Mouse (Mus musculus) common myeloid progenitor, adult 5-6 weeks (primary cell): ENCODE data around the gene Cd33. TPM values are rescaled to one million over a fixed set of nuclear protein-coding genes. Genes with fewer than 3 reads are reported as not detected.

ENCODE experiments used
- ATAC-seq: replicated peaks from 2 replicates; pipeline ENCODE4 v1.8.0; 2016; ENCODE audit warnings: low read depth, mild to moderate bottlenecking, moderate TSS enrichment, inconsistent platforms; ENCODE audit not compliant: poor library complexity, severe bottlenecking
- total RNA-seq: library from RNA; stranded (forward); fragments of 200-1000, 187-1606 nt; gene quantifications from 2 replicates; pipeline ENCODE4 v1.2.3, GENCODE M21; 2017

The Cd33 gene
- total RNA-seq, 1 experiment from 2014 or later, result 3.9 TPM

GRCm38 (mm10) chr7:43522776-43523175 is 21.5 kb downstream of the Cd33 start:
- ATAC-seq, result no peak

DNA sequence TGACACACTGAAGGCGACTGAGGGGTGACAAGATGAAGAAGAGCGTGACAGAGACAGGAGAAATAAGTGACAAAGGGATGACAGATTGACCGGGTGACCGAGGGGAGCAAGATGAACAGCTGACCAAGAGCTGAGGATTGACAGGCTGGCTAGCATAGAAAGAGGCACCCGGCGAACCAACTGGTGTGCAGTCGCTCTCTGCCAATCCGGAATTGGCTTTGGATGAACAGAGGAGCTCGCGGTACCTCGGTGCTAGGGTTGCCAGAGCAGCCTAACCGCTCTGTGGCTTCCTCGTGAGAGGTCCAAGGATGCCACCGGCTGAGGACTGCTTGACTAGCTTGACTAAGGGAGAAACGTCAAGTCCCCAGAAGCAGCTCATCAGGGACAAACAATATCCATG is 25.9 kb downstream of the Cd33 start:
- no peak for ATAC-seq

- no peak for ATAC-seq
These were observed 29.2 kb downstream of the Cd33 start for GRCm38 (mm10) chr7:43515076-43515475.

DNA sequence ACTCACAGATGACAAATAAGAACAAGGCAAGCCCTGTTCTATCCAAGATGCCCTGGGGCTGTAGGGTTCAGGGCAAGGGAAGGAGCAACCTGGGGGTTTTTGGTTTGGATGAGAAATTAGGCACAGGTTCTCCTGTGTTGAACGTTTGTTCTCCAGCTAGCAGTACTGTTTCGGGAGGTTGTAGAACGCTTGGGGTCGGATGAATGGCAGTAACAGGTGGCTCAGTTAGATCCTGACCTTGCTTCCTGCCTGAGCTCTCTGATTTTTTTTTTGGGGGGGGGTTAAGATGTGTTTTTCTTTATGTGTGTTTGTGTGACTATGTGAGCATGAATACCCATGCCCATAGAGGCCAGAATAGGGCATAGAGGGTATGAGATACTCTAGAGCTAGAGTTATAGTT is 31.7 kb downstream of the Cd33 start:
- ATAC-seq, result no peak

DNA sequence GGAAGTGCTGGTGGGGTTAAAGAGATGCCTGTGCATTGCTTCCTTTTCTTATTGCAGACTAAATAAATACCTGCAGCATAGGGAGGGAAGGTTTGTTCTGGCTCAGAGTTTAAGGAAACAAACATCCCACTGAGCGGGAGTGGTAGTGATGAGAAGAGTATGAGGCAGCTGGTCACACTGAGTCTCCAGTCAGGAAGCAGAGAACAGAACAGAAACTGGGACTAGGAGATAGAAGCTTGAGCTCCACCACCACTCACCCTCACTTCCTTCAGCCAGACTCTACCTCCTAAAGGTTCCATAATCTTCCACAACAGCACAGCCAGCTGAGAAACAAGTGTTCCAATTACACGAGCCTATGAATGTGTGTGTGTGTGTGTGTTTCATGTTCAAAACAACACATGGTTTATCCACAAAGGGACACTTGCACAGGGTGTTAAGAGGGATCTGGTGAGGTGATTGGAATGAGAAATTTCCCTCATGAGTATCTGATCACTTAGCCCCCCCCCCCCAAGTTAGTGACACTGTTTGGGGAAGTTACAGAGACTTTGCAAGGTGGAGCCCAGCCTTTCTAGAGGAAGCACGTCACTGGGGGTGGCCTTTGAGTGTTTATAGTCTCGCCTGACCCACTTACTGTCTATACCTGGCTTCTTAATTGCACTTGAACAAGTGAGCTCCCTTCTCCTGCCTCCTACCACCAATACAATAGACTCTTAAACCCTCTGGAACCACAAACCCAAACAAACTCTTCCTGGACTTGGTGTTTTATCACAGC is 32.3 kb downstream of the Cd33 start:
- ATAC-seq, result peak; percentile 66

DNA sequence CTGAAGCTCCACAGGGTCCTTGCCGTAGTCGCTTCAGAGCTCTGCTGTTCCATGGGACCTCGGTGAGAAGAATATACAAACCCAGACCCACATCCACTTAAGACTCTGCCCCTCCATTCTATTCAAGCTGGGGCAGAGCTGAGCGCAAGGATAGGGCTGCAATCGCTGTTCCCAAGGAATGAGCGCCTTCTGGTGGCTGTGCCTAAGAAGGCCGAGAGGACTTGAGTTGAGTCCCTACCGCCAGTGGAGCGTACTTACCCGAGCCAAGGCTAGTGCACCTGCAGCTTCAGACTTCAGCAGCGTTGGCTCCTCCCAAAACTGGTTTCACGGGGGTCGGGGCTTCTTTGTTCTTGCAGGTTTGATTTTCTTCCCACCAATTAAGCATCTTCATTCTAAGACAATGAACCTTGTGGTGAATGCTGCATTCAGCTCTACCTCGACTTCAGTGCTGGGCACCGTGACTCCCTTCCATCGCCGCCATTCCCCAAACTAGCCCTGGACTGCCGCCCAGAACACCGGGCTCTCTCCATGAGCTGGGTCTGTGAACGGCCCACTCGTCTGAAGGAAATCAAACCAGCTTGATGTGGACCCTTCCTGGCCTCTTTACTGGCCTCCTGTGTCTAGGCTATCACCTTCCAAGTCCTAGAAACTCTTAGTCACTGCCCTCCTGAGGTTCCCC is 48.7 kb downstream of the Cd33 start:
- ATAC-seq, result peak; percentile 97

DNA sequence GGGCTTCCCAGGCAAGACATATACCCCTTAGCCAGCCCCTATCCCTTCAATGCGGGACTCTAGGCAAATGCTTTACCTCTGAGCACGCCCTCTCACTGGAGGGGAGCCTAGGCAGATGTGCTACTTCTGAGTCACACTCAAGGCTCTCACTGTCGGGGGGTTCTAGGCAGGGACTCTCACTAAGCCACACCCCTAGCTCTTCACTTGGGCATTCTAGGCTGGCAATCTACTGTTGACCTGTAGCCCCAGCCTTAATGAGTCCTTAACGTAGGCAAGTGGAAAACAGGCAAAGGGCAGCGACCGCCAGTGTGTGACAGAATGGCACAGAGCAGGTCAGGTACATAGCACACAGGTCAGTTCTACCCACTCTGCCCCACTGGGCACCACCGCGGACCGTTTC is 53.4 kb downstream of the Cd33 start:
- ATAC-seq, result no peak

- ATAC-seq, result no peak
These were observed 54.0 kb downstream of the Cd33 start for GRCm38 (mm10) chr7:43490182-43490584.

DNA sequence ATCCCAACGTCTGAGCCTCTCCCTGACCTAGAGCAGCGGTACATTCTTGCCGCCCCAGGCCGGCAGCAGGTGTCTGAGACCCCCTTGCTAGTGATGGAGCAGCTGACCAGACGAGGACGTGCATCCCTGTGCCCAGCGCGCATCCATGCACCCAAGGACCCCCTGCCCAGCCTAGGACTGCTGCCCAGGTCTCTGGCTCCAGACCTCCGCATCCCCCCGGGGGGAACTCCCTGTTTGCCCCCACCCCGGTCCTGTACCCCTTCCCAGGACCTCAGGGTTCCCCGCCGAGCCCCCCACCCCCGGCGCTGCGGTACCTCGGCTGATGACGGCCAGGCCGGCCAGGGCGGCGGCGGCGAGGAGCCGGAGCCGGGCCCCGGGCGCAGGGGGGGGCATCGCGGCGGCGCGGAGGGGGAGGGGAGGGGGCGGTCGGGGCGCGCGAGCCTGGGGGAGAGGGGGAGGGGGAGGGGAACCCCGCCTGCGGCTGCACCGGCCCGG is 54.5 kb downstream of the Cd33 start, which contains the start of gene Iglon5:
Gene Iglon5, minus strand, starts transcription at position 445 of the 495 bp plus-strand sequence.
- ATAC-seq, result no peak

DNA sequence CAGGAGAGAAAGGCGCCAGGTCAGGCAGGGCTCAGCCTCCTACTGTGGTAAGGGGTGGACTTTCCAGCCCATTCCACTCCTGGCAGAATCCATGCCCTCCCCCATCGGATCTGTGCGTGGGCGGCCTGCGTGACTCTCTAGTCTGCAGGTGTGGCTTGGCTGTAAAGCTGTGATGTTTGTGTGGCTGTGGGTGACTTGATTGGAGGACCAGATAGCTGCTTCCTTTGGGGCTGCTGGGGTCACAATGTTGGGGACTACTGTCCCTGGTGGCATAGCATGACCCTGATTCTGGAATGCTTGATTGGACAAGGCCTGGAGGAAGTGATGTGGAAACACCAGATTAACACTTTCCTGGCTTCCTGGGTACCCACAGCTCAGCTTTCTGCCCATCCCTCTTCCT is 55.6 kb downstream of the Cd33 start:
- ATAC-seq, result no peak

GRCm38 (mm10) chr7:43483236-43483635 is 61.0 kb downstream of the Cd33 start:
- ATAC-seq, result peak; percentile 52; the same call in 1 of the 2 replicates

GRCm38 (mm10) chr7:43482090-43482716 is 62.0 kb downstream of the Cd33 start:
- ATAC-seq, result no peak

DNA sequence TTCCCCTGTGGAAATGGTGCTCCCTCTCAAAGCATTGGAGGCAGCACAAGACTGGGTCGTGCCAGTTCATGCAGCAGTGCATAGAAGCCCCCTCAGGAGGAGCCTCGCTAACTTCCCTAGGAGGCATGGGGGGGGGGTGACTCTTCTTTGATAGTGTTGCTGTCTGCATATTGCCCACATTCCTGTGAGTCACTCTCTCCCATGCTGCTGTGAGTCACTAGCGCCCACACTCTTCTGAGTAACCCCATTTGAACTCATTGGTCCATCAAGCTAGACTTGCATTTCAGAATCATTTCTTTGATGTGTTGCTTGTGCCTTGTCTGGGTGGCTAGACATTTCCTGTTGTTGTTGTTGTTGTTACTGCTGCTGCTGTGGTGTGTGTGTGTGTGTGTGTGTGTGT is 63.0 kb downstream of the Cd33 start:
- no peak for ATAC-seq

- no peak for ATAC-seq
These were observed 67.9 kb downstream of the Cd33 start for GRCm38 (mm10) chr7:43476376-43476775.

DNA sequence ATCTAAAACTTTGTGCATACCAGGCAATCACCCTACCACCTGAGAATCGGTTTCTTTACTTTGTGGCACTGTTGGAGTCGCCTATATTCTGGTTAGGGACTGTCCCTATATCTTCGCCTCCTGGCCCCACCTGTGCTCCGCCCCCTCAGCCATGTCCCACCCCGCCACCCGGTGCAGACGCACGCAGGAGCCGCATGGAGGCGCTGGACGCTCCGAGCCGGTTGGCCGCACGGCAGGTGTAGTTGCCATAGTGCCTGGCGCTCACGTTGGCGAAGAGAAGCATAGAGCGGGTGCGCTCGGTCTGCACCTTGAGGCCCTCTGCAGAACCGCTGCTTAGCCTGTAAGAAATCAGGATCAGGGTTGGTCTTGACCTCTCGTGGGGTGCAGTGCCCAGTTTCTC is 68.5 kb downstream of the Cd33 start:
- peak; percentile 67 for ATAC-seq

Other genes starting within 250 kb of the Cd33 start
- gene Zfp715, start 231.1 kb downstream of the Cd33 start, total RNA-seq, result 20.1 and 36.6 TPM in 2 replicates
- gene Siglecf, start 193.1 kb downstream of the Cd33 start, total RNA-seq, result 18.8 and 22.1 TPM in 2 replicates
- 1.6 TPM in 2 replicates for gene Siglecg, start 136.2 kb downstream of the Cd33 start, total RNA-seq
- gene Lim2, start 116.8 kb downstream of the Cd33 start, total RNA-seq, result 1.4 TPM in 1 of 2 replicates, not detected in the other
- 154 and 175 TPM in 2 replicates for gene Nkg7, start 107.4 kb downstream of the Cd33 start, total RNA-seq
- 2.9 TPM in 1 of 2 replicates, not detected in the other for gene Cldnd2, start 103.6 kb downstream of the Cd33 start, total RNA-seq
- 481 and 496 TPM in 2 replicates for gene Etfb, start 100.3 kb downstream of the Cd33 start, total RNA-seq
- gene Gm45233, start 100.3 kb downstream of the Cd33 start, total RNA-seq, result 2.6 and 8.0 TPM in 2 replicates
- 3.9 and 8.6 TPM in 2 replicates for gene Vsig10l, start 81.3 kb downstream of the Cd33 start, total RNA-seq
- gene Iglon5, start 54.4 kb downstream of the Cd33 start, total RNA-seq, result not detected in 2 replicates
- not detected in 2 replicates for gene 4931406B18Rik, start 38.5 kb downstream of the Cd33 start, total RNA-seq
- 1.4 and 1.5 TPM in 2 replicates for gene Zfp658, start 17.8 kb upstream of the Cd33 start, total RNA-seq
- gene Zfp719, start 35.2 kb upstream of the Cd33 start, total RNA-seq, result 7.8 and 8.1 TPM in 2 replicates
- 0.09 TPM in 1 of 2 replicates, not detected in the other for gene Zfp819, start 62.7 kb upstream of the Cd33 start, total RNA-seq
- not detected in 2 replicates for gene Ceacam18, start 90.3 kb upstream of the Cd33 start, total RNA-seq
- 0.64 and 0.82 TPM in 2 replicates for gene Siglece, start 115.7 kb upstream of the Cd33 start, total RNA-seq
- 8.1 and 9.3 TPM in 2 replicates for gene Ctu1, start 127.6 kb upstream of the Cd33 start, total RNA-seq
- gene Klk14, start 146.0 kb upstream of the Cd33 start, total RNA-seq, result not detected in 2 replicates
- gene Klk13, start 168.1 kb upstream of the Cd33 start, total RNA-seq, result not detected in 2 replicates
- not detected in 2 replicates for gene Klk12, start 224.5 kb upstream of the Cd33 start, total RNA-seq
- gene Klk11, start 230.2 kb upstream of the Cd33 start, total RNA-seq, result not detected in 2 replicates
- not detected in 2 replicates for gene Klk10, start 236.6 kb upstream of the Cd33 start, total RNA-seq
- gene Klk9, start 247.5 kb upstream of the Cd33 start, total RNA-seq, result not detected in 2 replicates